Mouse (Mus musculus): ENCODE results near the gene Hdgf. TPM values are rescaled to one million over a fixed set of nuclear protein-coding genes. Genes with fewer than 3 reads are reported as not detected.
A peak's percentile ranks its signal among the peaks of the same experiment; 100 is the strongest.
"Not testable (repeated sequence)": the region's sequence is repeated elsewhere in the genome, so short reads cannot be mapped to it uniquely, and the experiment has no call there.

The Hdgf gene
- polyA plus RNA-seq, 1 experiment from 2014 or later: 183 TPM

- Histone ChIP-seq H3K36me3 (no peaks in the 10 kb centered on the region), H3K4me3 (no peak overlapping the region), H3K27me3 (no peaks in the 10 kb centered on the region), H3K4me1 (replicated peaks) (no peaks in the 10 kb centered on the region), H3K4me2 (no peak overlapping the region), H3K9ac (no peak overlapping the region), H3K9me3 (no peaks in the 10 kb centered on the region), H3K27ac (replicated peaks) (no peak overlapping the region)
- 81% methylated on average over 3 of the region's 3 CpGs for WGBS
- ATAC-seq (ENCODE audit: low FRiP score, low read depth): no peak
Observed at GRCm38 (mm10) chr3:87893367-87893905, 12.7 kb upstream of the Hdgf start.

- 69% methylated on average over 3 of the region's 3 CpGs for WGBS
- Histone ChIP-seq H3K9me3 (no peaks in the 10 kb centered on the region), H3K36me3 (no peaks in the 10 kb centered on the region), H3K9ac (no peak overlapping the region), H3K27me3 (no peaks in the 10 kb centered on the region), H3K27ac (replicated peaks) (no peak overlapping the region), H3K4me1 (replicated peaks) (no peaks in the 10 kb centered on the region), H3K4me3 (no peak overlapping the region), H3K4me2 (no peak overlapping the region)
- no peak for ATAC-seq (ENCODE audit: low FRiP score, low read depth)
Observed at GRCm38 (mm10) chr3:87899266-87899665, 6.9 kb upstream of the Hdgf start.

- no peak for ATAC-seq (ENCODE audit: low FRiP score, low read depth)
- H3K9ac ChIP-seq: no peak overlapping the region
- 81% methylated on average over 3 of the region's 3 CpGs for WGBS
- no peak overlapping the region for H3K27ac ChIP-seq (replicated peaks)
- H3K27me3 ChIP-seq: no peaks in the 10 kb centered on the region
- H3K4me1 ChIP-seq (replicated peaks): no peaks in the 10 kb centered on the region
- H3K4me3 ChIP-seq: no peak overlapping the region
- no peak overlapping the region for H3K4me2 ChIP-seq
- H3K36me3 ChIP-seq: no peaks in the 10 kb centered on the region
- no peaks in the 10 kb centered on the region for H3K9me3 ChIP-seq
Observed at GRCm38 (mm10) chr3:87899776-87900175, 6.3 kb upstream of the Hdgf start.

- no peaks in the 10 kb centered on the region for H3K4me1 ChIP-seq (replicated peaks)
- H3K4me2 ChIP-seq: no peak overlapping the region
- no peaks in the 10 kb centered on the region for H3K36me3 ChIP-seq
- no peak overlapping the region for H3K27ac ChIP-seq (replicated peaks)
- no peak overlapping the region for H3K4me3 ChIP-seq
- ATAC-seq (ENCODE audit: low FRiP score, low read depth): no peak
- H3K9me3 ChIP-seq: no peaks in the 10 kb centered on the region
- no peaks in the 10 kb centered on the region for H3K27me3 ChIP-seq
- 60% methylated on average over 1 of the region's 1 CpGs for WGBS
- H3K9ac ChIP-seq: no peak overlapping the region
Observed at GRCm38 (mm10) chr3:87901036-87901624, 5.0 kb upstream of the Hdgf start.

GRCm38 (mm10) chr3:87901959-87902358 is 4.2 kb upstream of the Hdgf start:
- not testable (repeated sequence) for H3K27ac ChIP-seq (replicated peaks); H3K4me3 ChIP-seq; H3K36me3 ChIP-seq; H3K4me1 ChIP-seq (replicated peaks); ATAC-seq (ENCODE audit: low FRiP score, low read depth); H3K9me3 ChIP-seq; H3K4me2 ChIP-seq; H3K27me3 ChIP-seq; H3K9ac ChIP-seq
- WGBS: 94% methylated on average over 5 of the region's 6 CpGs

- ATAC-seq (ENCODE audit: low FRiP score, low read depth): no peak
- Histone ChIP-seq H3K27ac (replicated peaks) (no peak overlapping the region), H3K27me3 (no peaks in the 10 kb centered on the region), H3K4me3 (no peak overlapping the region), H3K4me1 (replicated peaks) (peaks cover 18% of the 10 kb centered on the region), H3K9ac (no peak overlapping the region), H3K4me2 (no peak overlapping the region), H3K36me3 (no peaks in the 10 kb centered on the region), H3K9me3 (no peaks in the 10 kb centered on the region)
- 59% methylated on average over 5 of the region's 5 CpGs for WGBS
Observed at GRCm38 (mm10) chr3:87903821-87904220, 2.3 kb upstream of the Hdgf start.

GRCm38 (mm10) chr3:87906601-87906980 is 470 bp downstream of the Hdgf start:
- Histone ChIP-seq H3K27me3 (no peaks in the 10 kb centered on the region), H3K27ac (replicated peaks) (peak overlapping the region; percentile 97), H3K9me3 (no peaks in the 10 kb centered on the region), H3K4me3 (peak overlapping the region; percentile 100), H3K4me2 (peak overlapping the region; percentile 88), H3K9ac (peak overlapping the region; percentile 95), H3K36me3 (no peaks in the 10 kb centered on the region), H3K4me1 (replicated peaks) (peaks cover 42% of the 10 kb centered on the region)
- 0% methylated on average over 28 of the region's 47 CpGs for WGBS
- no peak for ATAC-seq (ENCODE audit: low FRiP score, low read depth)

- Histone ChIP-seq H3K27me3 (no peaks in the 10 kb centered on the region), H3K4me3 (peak overlapping the region; percentile 100), H3K9me3 (no peaks in the 10 kb centered on the region), H3K4me1 (replicated peaks) (peaks cover 42% of the 10 kb centered on the region), H3K4me2 (peak overlapping the region; percentile 88), H3K36me3 (no peaks in the 10 kb centered on the region), H3K27ac (replicated peaks) (peak overlapping the region; percentile 97), H3K9ac (peak overlapping the region; percentile 95)
- WGBS: 0% methylated on average over 27 of the region's 27 CpGs
- no peak for ATAC-seq (ENCODE audit: low FRiP score, low read depth)
Observed at GRCm38 (mm10) chr3:87906981-87907857, 1.1 kb downstream of the Hdgf start.

GRCm38 (mm10) chr3:87907906-87908305 is 1.8 kb downstream of the Hdgf start:
- Histone ChIP-seq H3K4me2 (peak overlapping the region; percentile 88), H3K9ac (peak overlapping the region; percentile 95), H3K27me3 (no peaks in the 10 kb centered on the region), H3K27ac (replicated peaks) (peak overlapping the region; percentile 97; the same call in 1 of the 2 replicates), H3K4me3 (peak overlapping the region; percentile 100), H3K36me3 (no peaks in the 10 kb centered on the region), H3K4me1 (replicated peaks) (peaks cover 42% of the 10 kb centered on the region), H3K9me3 (no peaks in the 10 kb centered on the region)
- 14% methylated on average over 1 of the region's 1 CpGs for WGBS
- no peak for ATAC-seq (ENCODE audit: low FRiP score, low read depth)

- Histone ChIP-seq H3K4me3 (no peak overlapping the region), H3K9ac (no peak overlapping the region), H3K4me2 (peak overlapping the region; percentile 62; the same call in 1 of the 2 replicates), H3K36me3 (peaks cover 8% of the 10 kb centered on the region), H3K4me1 (replicated peaks) (peaks cover 42% of the 10 kb centered on the region), H3K27me3 (no peaks in the 10 kb centered on the region), H3K27ac (replicated peaks) (no peak overlapping the region), H3K9me3 (no peaks in the 10 kb centered on the region)
- ATAC-seq (ENCODE audit: low FRiP score, low read depth): no peak
- WGBS: 94% methylated on average over 2 of the region's 2 CpGs
Observed at GRCm38 (mm10) chr3:87909381-87909780, 3.3 kb downstream of the Hdgf start.

- Histone ChIP-seq H3K36me3 (peaks cover 13% of the 10 kb centered on the region), H3K27ac (replicated peaks) (peak overlapping the region; percentile 81), H3K4me2 (peak overlapping the region; percentile 62), H3K27me3 (no peaks in the 10 kb centered on the region), H3K9ac (peak overlapping the region; percentile 37), H3K9me3 (no peaks in the 10 kb centered on the region), H3K4me3 (no peak overlapping the region; the same call in 1 of the 2 replicates), H3K4me1 (replicated peaks) (peaks cover 42% of the 10 kb centered on the region)
- ATAC-seq (ENCODE audit: low FRiP score, low read depth): no peak
- WGBS: 5% methylated on average over 4 of the region's 4 CpGs
Observed at GRCm38 (mm10) chr3:87909874-87910273, 3.8 kb downstream of the Hdgf start.

GRCm38 (mm10) chr3:87910573-87911141 is 4.5 kb downstream of the Hdgf start:
- H3K36me3 ChIP-seq: peaks cover 19% of the 10 kb centered on the region
- H3K9ac ChIP-seq: peak overlapping the region; percentile 37
- H3K27me3 ChIP-seq: no peaks in the 10 kb centered on the region
- peaks cover 42% of the 10 kb centered on the region for H3K4me1 ChIP-seq (replicated peaks)
- 0 out of 2 replicates have a peak, but pooled peaks have one; percentile 9 for ATAC-seq (ENCODE audit: low FRiP score, low read depth)
- H3K4me2 ChIP-seq: peak overlapping the region; percentile 62
- H3K27ac ChIP-seq (replicated peaks): peak overlapping the region; percentile 81
- 4% methylated on average over 12 of the region's 12 CpGs for WGBS
- H3K9me3 ChIP-seq: no peaks in the 10 kb centered on the region
- H3K4me3 ChIP-seq: peak overlapping the region; percentile 39
